Mouse (Mus musculus) ES-E14 (cell line): ENCODE results near the gene Scp2d1.

Source experiments
- HCFC1 ChIP-seq: IDR thresholded peaks from 2 replicates; pipeline ENCODE4 v1.6.1; 2012; ENCODE audit warnings: low read length, inconsistent platforms, borderline replicate concordance; ENCODE audit not compliant: insufficient read depth
- MAFK ChIP-seq: IDR thresholded peaks from 2 replicates; pipeline ENCODE4 v1.6.1; 2014; ENCODE audit warnings: mild to moderate bottlenecking, low read depth, low read length, inconsistent platforms; ENCODE audit not compliant: insufficient read depth
- ZC3H11A ChIP-seq: IDR thresholded peaks from 2 replicates; pipeline ENCODE4 v1.6.1; 2012; ENCODE audit warnings: low read depth, mild to moderate bottlenecking, inconsistent platforms, low read length, borderline replicate concordance
- ZNF384 ChIP-seq: IDR thresholded peaks from 2 replicates; pipeline ENCODE4 v1.6.1; 2012; ENCODE audit warnings: low read depth, low read length, inconsistent platforms

DNA sequence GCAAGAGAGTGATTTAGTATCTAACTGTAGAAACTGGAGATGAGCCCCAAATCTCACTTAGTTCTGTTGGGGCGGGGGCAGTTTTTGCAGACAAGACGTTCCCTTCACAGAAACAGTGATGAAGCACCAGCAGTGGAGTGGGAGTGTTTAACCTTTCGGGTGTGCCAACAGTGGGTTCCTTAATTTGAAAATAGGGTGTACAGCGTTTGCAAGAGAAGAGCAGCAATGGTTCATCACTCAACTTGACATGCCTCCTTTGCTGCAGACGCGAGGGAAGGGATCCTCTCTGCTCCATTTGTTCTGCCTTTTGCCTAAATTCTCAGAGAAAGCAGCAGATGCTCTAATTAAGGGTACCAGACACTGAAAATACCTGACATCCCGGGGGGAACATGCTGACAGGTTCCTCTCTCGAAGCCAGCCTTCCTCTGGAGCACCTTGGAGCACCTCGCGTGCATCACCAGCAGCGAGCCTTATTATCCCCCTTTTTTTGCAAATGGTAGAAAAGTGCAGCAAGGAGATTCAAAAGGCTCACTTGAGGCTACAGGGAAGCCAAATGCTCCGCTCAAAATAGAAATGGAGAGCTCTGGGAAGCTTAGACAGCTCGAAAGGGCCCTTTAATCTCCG, 31.7 kb upstream of the Scp2d1 start:
- TF ChIP-seq MAFK (no peak), ZC3H11A (no peak), HCFC1 (no peak), ZNF384 (no peak)
